Mouse (Mus musculus) G1E (cell line): ENCODE results near the gene Pnmal2.

Source experiments
- CTCF ChIP-seq: IDR thresholded peaks from 2 replicates; pipeline ENCODE4 v1.5.1; 2012; ENCODE audit warnings: low read depth, low read length, inconsistent platforms, mixed read lengths
- GATA1 ChIP-seq: IDR thresholded peaks from 2 replicates; pipeline ENCODE4 v1.6.1; 2012; ENCODE audit warnings: borderline replicate concordance, low read length, inconsistent platforms, mixed read lengths
- GATA2 ChIP-seq: IDR thresholded peaks from 2 replicates; pipeline ENCODE4 v1.6.1; 2012; ENCODE audit warnings: low read depth, low read length, inconsistent platforms, borderline replicate concordance
- POLR2AphosphoS5 ChIP-seq: IDR thresholded peaks from 2 replicates; pipeline ENCODE4 v1.6.1; 2012; ENCODE audit warnings: low read depth, low read length, inconsistent platforms; ENCODE audit not compliant: insufficient replicate concordance
- TAL1 ChIP-seq: conservative IDR thresholded peaks from 2 replicates; pipeline ENCODE4 v1.6.1; 2012; ENCODE audit warnings: low read depth, low read length, inconsistent platforms, mixed read lengths

DNA sequence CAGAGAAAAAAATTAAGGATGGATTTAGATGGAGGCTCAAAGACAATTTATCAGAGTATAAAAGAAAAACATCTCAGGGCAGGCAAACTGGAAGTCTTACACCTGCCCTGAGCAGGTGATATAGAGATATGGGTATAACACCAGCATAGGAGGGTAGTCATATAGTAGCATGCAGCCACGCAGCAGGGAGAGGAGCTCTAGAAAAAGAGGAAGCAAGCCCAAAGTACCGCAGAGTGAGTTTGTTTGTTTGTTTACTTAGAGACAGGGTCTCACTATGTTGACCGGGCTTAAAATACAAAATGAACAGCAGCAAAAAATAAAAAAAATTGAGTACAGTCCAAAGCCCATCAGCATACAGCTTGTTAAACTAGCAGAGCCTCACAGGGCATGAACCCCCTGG, 26.7 kb downstream of the Pnmal2 start:
- TF ChIP-seq GATA1 (no peak), CTCF (no peak), TAL1 (no peak), POLR2AphosphoS5 (no peak), GATA2 (no peak)
